Mouse (Mus musculus) megakaryocyte progenitor cell, adult 5-6 weeks (primary cell): ENCODE measurements around the gene Insl3. TPM values are rescaled to one million over a fixed set of nuclear protein-coding genes. Genes with fewer than 3 reads are reported as not detected.
"Not testable (repeated sequence)": the region's sequence is repeated elsewhere in the genome, so short reads cannot be mapped to it uniquely, and the experiment has no call there.

ENCODE experiments used
- ATAC-seq: replicated peaks from 2 replicates; pipeline ENCODE4 v1.8.0; 2016; ENCODE audit warnings: mild to moderate bottlenecking, moderate TSS enrichment, inconsistent platforms; ENCODE audit not compliant: poor library complexity
- total RNA-seq, 2 experiments: library from RNA; stranded (forward) in 1 of 2; stranded (reverse) in 1 of 2; fragments of 157-497, 149-512 nt in 1 of 2; fragments of 200-1000 nt in 1 of 2; gene quantifications; 2 replicates each; pipeline versions ENCODE4 v1.2.3 to v1.2.4; 2015 to 2017

The Insl3 gene
- total RNA-seq, 2 experiments from 2014 or later: 1.2 to 7.2 TPM

DNA sequence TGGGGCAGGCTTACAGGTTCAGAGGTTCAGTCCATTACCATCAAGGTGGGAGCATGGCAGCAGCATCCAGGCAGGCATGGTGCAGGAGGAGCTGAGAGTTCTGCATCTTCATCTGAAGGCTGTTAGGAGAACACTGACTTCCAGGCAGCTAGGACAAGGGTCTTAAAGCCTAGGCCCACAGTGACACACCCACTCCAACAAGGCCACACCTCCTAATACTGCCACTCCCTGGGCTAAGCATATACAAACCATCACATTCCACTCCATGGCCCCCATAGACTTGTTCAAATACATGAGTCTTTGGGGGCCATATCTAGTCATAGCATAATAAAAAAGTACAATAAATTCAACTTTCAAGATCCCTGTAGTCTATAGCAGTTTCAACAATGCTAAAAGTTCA is 14.4 kb downstream of the Insl3 start:
- ATAC-seq: not testable (repeated sequence)

GRCm38 (mm10) chr8:71707874-71708273 is 18.9 kb downstream of the Insl3 start:
- peak; percentile 66 for ATAC-seq

GRCm38 (mm10) chr8:71709134-71709799 is 20.3 kb downstream of the Insl3 start:
- ATAC-seq: no peak

- ATAC-seq: peak; percentile 83
Measured at GRCm38 (mm10) chr8:71709800-71710446, 20.9 kb downstream of the Insl3 start.

- ATAC-seq: no peak
Measured at GRCm38 (mm10) chr8:71711574-71711973, 22.6 kb downstream of the Insl3 start.

- ATAC-seq: no peak
Measured at GRCm38 (mm10) chr8:71715531-71715930, 26.5 kb downstream of the Insl3 start.

DNA sequence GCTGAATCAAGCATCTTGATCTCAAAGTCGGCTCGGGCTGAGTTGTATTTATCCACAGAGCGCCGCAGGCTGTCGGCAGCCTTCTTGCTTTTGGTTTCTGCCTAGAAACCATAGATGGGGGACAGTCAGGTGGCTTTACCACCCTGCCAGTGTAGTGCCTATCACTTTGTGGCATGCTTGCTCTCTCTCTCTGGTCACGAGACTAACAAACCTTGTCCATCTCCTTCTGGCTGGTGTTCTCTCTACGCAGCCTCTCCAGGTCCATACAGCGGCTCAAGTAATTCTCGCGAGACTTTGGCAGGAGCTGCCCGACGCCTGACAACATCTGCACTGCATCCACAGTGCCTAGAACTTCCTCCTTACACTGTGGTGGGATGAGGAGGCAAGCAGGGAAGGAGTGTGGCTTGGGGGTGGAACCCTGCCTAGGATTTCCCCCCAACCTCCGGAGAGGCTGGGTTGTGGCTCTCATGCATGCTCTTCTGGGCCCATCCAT is 27.6 kb downstream of the Insl3 start:
- ATAC-seq: no peak

DNA sequence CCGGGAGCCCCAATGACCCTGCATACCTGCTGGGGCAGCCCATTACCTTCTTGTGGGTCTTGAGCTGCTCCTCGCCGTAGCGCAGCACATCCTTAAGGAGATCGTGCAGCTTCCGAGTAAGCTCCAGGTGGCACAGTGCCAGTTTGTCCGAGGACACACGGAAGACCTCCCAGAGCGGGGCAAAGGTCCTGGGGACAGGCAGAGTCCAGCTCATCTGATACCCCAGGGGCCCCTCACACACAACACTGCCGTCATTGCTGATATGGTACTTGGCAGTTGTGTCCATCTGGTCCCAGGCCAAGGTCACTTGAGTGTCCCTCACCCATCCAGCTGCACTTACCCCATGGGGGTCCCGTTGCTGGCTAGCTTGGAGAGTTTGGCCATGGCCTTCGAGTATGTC is 28.1 kb downstream of the Insl3 start:
- no peak for ATAC-seq

- ATAC-seq: no peak
Measured at GRCm38 (mm10) chr8:71718252-71718651, 29.2 kb downstream of the Insl3 start.

GRCm38 (mm10) chr8:71719218-71719617 is 30.2 kb downstream of the Insl3 start:
- ATAC-seq: peak; percentile 70

GRCm38 (mm10) chr8:71719928-71720457 is 31.0 kb downstream of the Insl3 start:
- ATAC-seq: no peak

DNA sequence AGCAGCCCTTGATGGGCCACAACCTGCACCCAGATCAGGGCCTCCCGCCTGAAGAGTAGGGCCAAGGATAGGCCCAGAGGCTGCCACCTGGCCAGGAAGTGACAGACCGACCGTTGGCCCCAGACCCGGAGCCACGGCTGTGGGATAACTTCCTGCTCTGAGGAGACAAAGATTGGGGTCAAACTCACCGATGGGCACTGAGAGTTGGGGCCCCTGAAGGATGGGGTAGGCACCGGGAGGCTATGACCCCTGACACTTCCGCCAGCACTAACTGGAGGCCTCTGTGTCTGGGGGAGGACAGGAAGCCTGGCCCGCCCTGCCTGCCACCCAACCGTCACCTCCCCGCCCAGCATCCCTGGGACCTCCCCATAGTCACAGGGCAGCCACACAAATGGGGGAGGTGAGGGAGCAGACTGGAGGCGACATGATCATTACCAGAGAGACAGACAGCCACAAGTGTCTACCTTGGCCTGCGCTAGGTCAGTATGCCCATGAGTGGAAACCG is 34.1 kb downstream of the Insl3 start:
- ATAC-seq: peak; percentile 67

- no peak for ATAC-seq
Measured at GRCm38 (mm10) chr8:71724389-71724788, 35.4 kb downstream of the Insl3 start.

- ATAC-seq: peak; percentile 58
Measured at GRCm38 (mm10) chr8:71725122-71725924, 36.3 kb downstream of the Insl3 start, which contains the start of gene Fcho1. Gene Fcho1, minus strand, starts transcription at chr8:71725716.

- ATAC-seq: peak; percentile 27
Measured at GRCm38 (mm10) chr8:71728240-71728785, 39.3 kb downstream of the Insl3 start.

DNA sequence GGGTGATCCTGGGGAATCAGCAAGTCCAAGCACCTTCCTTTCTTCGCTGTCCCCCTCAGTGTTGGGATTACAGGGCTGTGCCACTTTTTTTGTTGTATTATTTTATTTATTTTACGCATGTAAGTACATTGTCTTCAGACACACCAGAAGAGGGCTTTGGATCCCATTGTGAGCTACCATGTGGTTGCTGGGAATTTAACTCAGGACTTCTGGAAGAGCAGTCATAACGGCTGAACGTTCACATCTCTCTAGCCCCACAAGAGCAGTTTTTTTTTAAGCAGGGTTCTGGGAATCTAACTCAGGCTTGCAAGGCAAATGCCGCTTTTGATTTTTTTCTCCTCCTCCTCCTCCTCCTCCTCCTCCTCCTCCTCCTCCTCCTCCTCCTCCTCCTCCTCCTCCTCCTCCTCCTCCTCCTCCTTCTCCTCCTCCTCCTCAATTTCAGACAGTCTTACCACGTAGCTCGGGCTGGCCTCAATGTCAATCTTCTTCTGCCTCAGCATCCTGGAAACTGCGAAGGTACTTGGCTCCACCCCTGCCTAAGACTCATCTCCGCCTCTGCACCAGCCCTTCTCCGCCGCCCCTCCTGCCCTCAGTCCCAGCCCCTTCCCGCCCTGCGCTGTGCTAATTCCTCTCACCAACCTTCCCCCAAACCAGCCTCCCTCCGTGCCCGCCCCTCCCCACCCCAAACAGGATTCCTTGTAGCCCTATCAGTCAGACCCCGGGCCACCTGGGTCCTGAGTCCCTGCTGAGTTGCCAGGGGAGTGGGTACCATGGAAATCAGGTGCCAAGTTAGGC is 40.0 kb downstream of the Insl3 start:
- ATAC-seq: peak; percentile 59

- ATAC-seq: peak; percentile 79
Measured at GRCm38 (mm10) chr8:71731652-71732230, 42.7 kb downstream of the Insl3 start.

GRCm38 (mm10) chr8:71738316-71738715 is 49.3 kb downstream of the Insl3 start:
- ATAC-seq: peak; percentile 70
